Mouse (Mus musculus): ENCODE results near the gene Cbx2.
A peak's percentile ranks its signal among the peaks of the same experiment; 100 is the strongest.

Gene Cbx2

GRCm38 (mm10) chr11:119043761-119044550 lies 21.2 kb downstream of the Cbx2 start:
- peak; percentile 47 to 53 for DNase-seq

DNA sequence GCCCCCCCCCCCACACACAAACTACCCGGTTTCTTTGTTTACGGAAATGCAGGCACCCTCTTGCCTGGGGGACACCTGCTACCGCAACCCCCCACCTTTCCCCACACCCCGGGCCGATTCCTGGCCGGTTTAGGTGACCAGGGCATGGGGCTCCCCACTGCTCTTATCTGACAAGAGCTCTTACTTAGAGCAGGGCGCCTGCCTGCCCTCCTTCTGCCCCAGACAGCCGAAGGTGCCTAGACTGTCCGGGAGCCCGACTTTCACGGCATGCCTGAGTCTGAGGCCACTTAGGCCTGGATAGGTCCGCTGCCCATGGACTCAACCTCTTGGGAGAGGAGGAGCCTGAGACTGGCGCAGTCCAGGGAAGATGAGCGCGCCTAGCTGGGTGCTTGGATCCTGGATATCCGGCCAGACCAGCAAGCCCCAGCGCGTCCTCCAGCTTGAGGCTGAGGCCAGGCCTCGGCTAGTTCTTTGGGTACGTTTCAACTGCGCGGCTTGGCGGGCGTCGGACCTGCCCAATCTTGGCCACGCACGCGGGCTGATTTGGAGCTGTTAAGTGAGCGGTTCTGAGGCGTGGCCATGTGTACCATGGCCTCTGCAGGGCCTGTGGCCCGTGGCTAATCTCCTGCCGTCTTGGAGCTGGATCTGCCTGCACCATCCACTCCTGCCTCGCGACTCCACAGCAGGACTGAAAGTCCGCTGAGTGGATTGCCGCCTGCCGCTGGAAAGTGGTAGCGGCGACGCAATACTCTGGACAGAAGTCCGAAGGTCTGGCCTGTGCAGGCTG lies 22.0 kb downstream of the Cbx2 start:
- DNase-seq = peak; percentile 38 to 42

DNA sequence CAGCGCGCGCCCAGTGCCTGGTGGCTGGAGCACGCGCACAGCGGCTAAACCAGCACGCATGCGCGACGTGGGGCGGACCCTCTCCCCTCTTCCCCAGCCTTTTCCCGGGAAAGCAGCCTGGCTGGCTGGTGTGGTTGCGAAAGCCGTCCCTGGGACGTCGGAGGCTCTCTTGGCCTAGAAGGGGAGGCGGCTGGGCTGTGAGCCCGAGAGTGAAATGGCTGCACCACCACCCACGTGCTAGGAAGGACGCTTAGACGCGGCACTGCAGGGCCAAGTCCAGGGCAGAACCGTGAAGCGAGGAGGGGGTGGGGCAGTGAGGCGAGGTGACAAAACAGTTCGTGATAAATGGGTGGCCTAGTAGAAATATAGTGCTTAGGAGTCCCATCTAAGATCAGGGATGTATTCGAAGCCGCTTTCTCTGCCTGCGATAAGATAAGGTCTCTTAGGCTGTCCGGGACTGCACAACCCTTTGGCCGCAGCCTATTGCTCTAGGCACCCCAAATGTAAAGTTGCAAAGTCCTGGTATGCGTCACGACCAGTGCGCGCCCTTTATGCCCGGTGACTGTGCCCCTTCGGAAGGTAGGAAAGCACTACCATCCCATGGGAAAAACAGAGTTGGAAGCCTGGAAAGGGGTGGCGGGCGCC lies 24.0 kb downstream of the Cbx2 start:
- peak; percentile 47 to 49 for DNase-seq

DNA sequence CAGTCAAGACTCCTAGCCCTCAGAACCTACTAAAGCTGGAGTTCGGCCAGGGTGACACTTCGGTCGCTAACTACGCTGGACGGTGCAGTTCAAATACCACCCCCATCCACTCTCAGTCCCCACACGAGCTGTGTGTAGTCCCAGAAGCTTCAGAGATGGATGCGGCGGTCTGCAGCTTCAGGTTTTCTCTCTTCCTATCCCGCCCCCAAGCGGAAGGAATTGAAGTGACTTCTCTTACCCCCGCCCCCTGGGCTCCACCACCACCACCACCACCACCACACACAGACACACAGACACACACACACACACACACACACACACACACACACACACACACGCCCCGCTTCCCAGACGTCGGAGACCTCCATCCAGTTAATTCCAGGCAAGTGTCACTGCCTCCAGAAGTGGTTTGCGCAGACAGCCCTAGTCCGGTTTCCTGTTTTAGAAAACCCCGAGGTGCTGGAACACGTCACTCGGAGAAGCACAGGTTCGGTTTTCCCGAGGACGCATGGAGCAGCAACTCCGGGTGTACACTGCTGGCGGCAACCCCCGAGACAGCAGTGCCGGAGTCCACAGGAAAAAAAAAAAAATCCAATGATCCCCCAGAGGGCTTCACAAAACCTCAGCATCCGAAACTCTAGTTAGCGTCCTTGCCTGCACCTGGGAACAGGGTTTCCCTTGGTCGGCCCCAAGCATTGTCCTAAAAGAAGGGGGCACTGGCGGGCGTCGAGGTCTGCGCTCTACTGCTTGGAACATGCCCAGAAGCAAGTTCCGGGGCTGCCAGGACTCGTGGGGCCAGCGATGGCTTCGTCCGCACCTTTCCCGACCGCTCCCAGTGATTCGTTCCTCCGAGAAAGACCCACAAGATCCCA lies 24.7 kb downstream of the Cbx2 start:
- DNase-seq = peak; percentile 43 to 63

GRCm38 (mm10) chr11:119048133-119048510 lies 25.4 kb downstream of the Cbx2 start:
- DNase-seq = no peak

- DNase-seq = no peak
These were observed 27.6 kb downstream of the Cbx2 start for GRCm38 (mm10) chr11:119050361-119050760.

DNA sequence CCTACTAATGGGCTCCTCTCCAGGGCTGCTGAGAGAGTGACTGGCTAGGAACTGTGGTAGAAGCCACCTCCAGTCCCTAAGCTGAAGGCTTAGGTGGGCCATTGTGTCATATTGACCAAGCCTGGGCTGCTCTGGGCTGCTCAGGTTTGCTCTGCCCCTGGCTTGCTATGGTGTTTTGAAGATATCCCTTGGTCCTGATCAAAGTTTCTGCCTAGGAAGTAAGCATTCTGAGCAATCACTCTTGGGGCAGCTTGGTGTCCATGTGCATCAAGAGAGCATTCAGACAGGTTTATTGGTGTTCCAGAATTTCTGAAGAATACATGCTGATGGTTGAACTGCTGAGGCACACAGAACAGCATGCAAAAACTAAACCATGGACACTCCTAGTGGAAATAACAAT lies 28.7 kb downstream of the Cbx2 start:
- DNase-seq = no peak

- peak; percentile 73 to 77 for DNase-seq
These were observed 29.3 kb downstream of the Cbx2 start for GRCm38 (mm10) chr11:119051927-119052660.

- DNase-seq = peak; percentile 70 to 71
These were observed 30.0 kb downstream of the Cbx2 start for GRCm38 (mm10) chr11:119052661-119053256.

DNA sequence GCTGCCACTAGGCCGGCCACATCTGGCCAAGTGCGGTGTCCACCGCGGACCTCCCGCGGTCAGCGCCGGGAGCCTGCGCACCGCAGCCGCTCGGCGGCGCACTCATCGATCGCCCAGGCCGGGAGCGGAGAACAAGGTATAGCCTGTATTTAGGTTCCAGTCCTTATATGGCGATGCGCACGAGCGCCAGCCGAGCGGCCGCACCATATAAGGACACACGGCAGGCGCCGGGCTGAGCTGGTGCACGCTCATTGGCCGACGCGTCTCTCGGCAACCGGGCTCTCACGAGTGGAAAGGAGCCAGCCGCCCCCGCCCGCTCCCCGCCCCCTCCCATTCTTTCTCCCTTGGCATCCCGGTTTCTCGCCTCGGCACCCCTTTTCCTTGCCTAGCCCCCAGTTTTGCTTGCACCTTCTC lies 30.5 kb downstream of the Cbx2 start:
- DNase-seq = peak; percentile 90 to 92

DNA sequence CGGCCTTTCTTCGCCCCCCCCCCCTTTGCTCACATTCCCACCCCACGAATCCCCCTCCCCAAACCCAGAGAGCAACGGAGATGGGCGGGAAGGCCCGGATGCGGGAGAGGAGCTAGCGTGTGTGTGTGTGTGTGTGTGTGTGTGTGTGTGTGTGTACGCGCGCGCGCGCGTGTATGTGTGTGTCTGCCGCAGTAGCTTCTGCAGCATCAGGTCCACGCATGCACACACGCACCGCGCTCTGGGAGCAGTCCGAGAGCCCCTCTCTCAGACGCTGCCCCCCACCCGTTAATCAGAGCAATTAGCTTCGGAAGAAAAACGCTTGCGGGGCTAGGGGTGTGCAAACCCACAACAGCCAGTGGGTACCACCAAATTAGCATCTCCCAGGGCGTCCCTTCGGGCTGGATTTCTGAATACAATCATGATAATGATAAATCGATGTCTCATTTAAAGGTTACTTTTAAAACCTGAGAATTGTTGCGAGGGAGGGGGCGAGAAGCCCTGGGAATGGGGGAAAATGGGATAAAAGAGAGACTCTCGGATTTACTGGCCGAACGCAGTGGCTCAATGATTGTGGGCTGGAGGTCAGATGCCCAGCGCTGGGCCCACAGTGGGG lies 31.1 kb downstream of the Cbx2 start:
- peak; percentile 83 to 86 for DNase-seq

GRCm38 (mm10) chr11:119054351-119055345 lies 31.9 kb downstream of the Cbx2 start:
- peak; percentile 71 to 79 for DNase-seq

- DNase-seq = no peak
These were observed 32.9 kb downstream of the Cbx2 start for GRCm38 (mm10) chr11:119055571-119056131.

- peak; percentile 82 to 84 for DNase-seq
These were observed 33.8 kb downstream of the Cbx2 start for GRCm38 (mm10) chr11:119056301-119057211.

DNA sequence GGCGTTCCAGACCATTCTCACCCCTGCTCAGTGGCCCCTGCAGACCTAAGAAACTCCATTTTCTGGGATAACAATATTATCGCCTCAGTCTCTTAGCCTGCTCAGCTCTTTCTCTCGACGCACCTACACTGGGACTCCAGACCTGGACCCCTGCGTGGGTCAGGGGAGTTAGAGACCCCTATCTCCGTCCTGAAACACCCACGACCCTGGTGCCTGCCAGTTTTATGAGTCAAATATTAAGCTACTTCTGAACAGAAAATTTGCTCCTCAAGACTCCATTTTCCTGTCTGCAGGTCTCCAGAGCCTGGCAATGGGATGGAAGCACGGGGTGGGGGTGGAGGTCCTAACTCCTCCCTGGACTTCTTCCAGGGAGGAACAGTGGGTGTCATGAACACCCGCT lies 34.5 kb downstream of the Cbx2 start:
- DNase-seq = no peak

DNA sequence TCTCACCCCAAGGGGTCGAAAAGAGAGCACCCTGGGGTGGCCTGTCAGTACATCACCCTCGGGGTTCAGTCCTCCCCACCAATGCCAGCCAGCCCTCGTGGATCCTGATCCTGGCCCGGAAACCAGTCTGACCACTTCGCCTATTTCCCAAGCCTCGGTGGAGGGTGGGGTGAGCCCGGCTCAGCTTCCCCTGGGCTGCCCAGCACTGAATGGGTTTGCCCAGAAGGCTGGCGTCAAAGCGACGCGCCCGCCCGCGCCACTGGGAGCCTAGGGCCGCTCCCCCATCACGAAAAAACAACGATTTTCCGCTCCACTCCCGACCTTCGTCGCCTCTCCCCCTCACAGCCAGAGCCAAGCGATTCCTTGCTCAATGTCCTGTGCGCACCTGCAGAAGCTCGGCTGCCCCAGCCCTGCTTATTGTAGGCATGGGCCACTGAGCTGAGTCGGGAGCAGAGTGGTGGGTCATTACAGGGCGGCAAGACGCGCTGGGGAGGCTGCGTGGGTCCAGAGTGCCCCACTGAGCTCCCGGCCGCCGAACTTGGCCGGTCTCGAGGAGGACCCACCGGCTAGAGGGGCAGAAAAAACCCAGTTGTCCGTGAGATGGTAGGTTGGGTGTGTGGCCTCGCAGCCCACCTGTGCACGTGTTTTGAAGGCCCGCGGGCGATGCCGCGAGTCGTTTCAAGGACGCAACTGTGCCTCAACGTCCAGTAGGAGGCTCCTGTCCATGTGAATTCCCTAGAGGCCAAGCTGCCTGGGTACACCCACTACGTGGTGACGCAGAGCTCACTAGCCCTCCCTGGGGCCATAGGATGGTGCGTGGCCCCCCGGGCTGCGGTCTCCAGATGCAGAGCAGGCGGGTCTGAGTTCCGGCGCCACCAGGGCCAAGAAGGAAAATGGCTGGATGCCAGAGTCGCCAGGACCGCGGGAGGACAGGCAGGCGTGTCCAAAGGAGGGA lies 35.6 kb downstream of the Cbx2 start:
- peak in 1 of 2 experiments; percentile 57 for DNase-seq

DNA sequence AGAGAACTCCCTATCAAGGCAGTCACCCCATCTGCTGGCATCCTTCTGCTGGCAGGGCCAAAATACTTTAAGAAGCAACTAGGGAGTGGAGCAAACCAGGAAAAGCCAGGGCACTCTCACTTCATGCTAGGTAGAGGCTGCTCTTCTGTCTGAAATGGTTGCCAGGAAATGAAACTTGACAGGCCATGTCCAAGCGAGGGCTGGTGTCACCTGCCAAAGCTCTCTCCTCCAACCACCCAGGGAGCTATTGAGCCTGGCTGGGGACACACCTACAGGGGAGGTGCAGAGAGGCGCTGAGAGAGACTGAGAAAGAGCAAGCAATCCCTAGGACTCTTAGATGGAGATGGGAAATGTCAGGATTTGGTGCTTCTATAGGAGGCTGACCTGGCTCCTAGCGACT lies 36.5 kb downstream of the Cbx2 start:
- no peak for DNase-seq
